In the genomic region with DNA sequence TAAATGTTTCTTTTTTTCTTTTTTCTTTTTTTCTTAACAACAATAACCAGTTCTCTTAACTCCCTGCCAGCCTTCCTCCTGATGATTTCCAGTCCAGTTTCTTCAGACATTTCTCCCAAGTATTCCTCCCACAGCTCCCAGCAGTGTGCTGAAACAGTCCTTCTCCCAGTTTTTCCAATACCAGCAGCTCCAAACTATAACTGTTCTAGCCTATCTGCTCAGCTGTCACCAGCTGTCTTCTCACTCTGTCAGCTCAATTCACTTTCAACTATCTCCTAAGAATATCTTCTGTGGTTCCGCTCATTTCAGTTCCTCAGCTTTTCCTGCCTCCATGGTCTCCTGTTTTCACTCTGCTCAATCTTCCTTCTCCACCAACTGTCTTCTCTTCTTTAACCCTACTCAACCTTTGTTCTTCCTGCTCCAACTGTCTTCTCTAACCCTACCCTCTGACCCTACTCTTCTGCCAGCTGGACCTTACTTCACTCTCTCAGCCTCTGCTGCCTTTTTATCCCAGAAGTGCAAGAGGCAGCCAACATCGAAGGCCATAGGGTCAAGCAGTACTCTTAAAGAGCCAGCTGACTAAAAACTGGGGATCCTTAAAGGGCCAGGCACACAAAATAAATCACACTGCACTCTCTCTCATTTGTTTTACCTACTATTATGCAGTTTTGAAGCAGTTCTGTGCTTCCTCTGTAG, we compare ENCODE assay signal across 22 mouse cellular contexts.
DNase-seq lines count a peak whose midpoint lies in the region; ATAC-seq and TF ChIP-seq lines count a peak whose summit lies in the region.
"Had no signal": no experiment of that assay in that cellular context is flagged by ENCODE, and none has a peak within 500 bp of the region (broad histone marks: within the 10 kb centered on the region; RNA-seq: fewer than 3 reads in every experiment).

No protein-coding gene starts in this region.

- H3K36me3 ChIP-seq in kidney, embryonic 15.5 days, result no peaks in the 10 kb centered on the region
- H3K36me3 ChIP-seq in hindbrain, embryonic 11.5 days (ENCODE audit: control insufficient read depth, insufficient read depth, low read length), result no peaks in the 10 kb centered on the region
- no peaks in the 10 kb centered on the region for H3K36me3 ChIP-seq in forebrain, postnatal 0 days (ENCODE audit: insufficient read depth)
- H3K36me3 ChIP-seq: forebrain, embryonic 12.5 days; heart, embryonic 12.5 days; hindbrain, embryonic 12.5 days; intestine, embryonic 15.5 days; liver, embryonic 13.5 days; midbrain, embryonic 13.5 days had no signal

- H3K27ac ChIP-seq in kidney, embryonic 15.5 days, result no peak overlapping the region
- no peak overlapping the region for H3K27ac ChIP-seq in hindbrain, embryonic 11.5 days (ENCODE audit: low read depth, low read length)
- no peak overlapping the region for H3K27ac ChIP-seq in forebrain, postnatal 0 days (ENCODE audit: low read depth, low read length)
- H3K27ac ChIP-seq: forebrain, embryonic 12.5 days; gastrocnemius, adult 2 months; hindbrain, embryonic 12.5 days; intestine, embryonic 15.5 days; liver, embryonic 13.5 days; midbrain, embryonic 13.5 days had no signal

- no peak overlapping the region for H3K4me3 ChIP-seq in kidney, embryonic 15.5 days (replicated peaks)
- H3K4me3 ChIP-seq in hindbrain, embryonic 11.5 days (ENCODE audit: low read depth, low read length), result no peak overlapping the region
- no peak overlapping the region for H3K4me3 ChIP-seq in forebrain, postnatal 0 days (ENCODE audit: low read depth, low read length)
- H3K4me3 ChIP-seq: forebrain, embryonic 12.5 days; gastrocnemius, adult 2 months; heart, embryonic 12.5 days; hindbrain, embryonic 12.5 days; intestine, embryonic 15.5 days; liver, embryonic 13.5 days; midbrain, embryonic 13.5 days; myocyte had no signal

- H3K9ac ChIP-seq in kidney, embryonic 15.5 days, result no peak overlapping the region
- H3K9ac ChIP-seq in hindbrain, embryonic 11.5 days (ENCODE audit: low read depth, low read length), result no peak overlapping the region
- no peak overlapping the region for H3K9ac ChIP-seq in forebrain, postnatal 0 days
- H3K9ac ChIP-seq: forebrain, embryonic 12.5 days; heart, embryonic 12.5 days; hindbrain, embryonic 12.5 days; intestine, embryonic 15.5 days; liver, embryonic 13.5 days; midbrain, embryonic 13.5 days had no signal

- no peaks in the 10 kb centered on the region for H3K27me3 ChIP-seq in kidney, embryonic 15.5 days
- H3K27me3 ChIP-seq in hindbrain, embryonic 11.5 days (ENCODE audit: control insufficient read depth, insufficient read depth, low read length), result no peaks in the 10 kb centered on the region
- no peaks in the 10 kb centered on the region for H3K27me3 ChIP-seq in forebrain, postnatal 0 days (ENCODE audit: insufficient read depth, low read length)
- H3K27me3 ChIP-seq: forebrain, embryonic 12.5 days; heart, embryonic 12.5 days; hindbrain, embryonic 12.5 days; intestine, embryonic 15.5 days; liver, embryonic 13.5 days; midbrain, embryonic 13.5 days had no signal

- DNase-seq in adrenal gland, postnatal 10 days, result peak; percentile 33
- no peak for DNase-seq in adrenal gland, adult 8-10 months
- DNase-seq in kidney, adult 18-20 months, result peak; percentile 17
- DNase-seq in lung, postnatal 10 days, result peak; percentile 28
- DNase-seq in lung, postnatal 14 days, result no peak
- DNase-seq in hindbrain, embryonic 11.5 days (ENCODE audit: low spot score), result no peak
- no peak for DNase-seq in forebrain, postnatal 0 days
- DNase-seq: cerebellum, adult 9-10 months; embryo, embryonic 11 days; gastrocnemius, adult 2 months; left cerebral cortex, postnatal 4 days; liver, embryonic 13.5 days; retina, postnatal 1 day; spleen, adult 18-20 months; thymus, postnatal 36 days had no signal

- H3K9me3 ChIP-seq in kidney, embryonic 15.5 days (replicated peaks), result 0 out of 2 replicates have a peak, but pooled peaks cover 11% of the 10 kb centered on the region
- H3K9me3 ChIP-seq in hindbrain, embryonic 11.5 days (ENCODE audit: control insufficient read depth, low read length), result peaks cover 5% of the 10 kb centered on the region; the same call in 1 of the 2 replicates
- 0 out of 2 replicates have a peak, but pooled peaks cover 5% of the 10 kb centered on the region for H3K9me3 ChIP-seq in forebrain, postnatal 0 days (ENCODE audit: low read length)

- no peak overlapping the region for H3K4me2 ChIP-seq in kidney, embryonic 15.5 days
- H3K4me2 ChIP-seq in hindbrain, embryonic 11.5 days (replicated peaks; ENCODE audit: low read depth, low read length), result no peak overlapping the region
- no peak overlapping the region for H3K4me2 ChIP-seq in forebrain, postnatal 0 days (ENCODE audit: low read depth)
- H3K4me2 ChIP-seq: forebrain, embryonic 12.5 days; heart, embryonic 12.5 days; hindbrain, embryonic 12.5 days; intestine, embryonic 15.5 days; liver, embryonic 13.5 days; midbrain, embryonic 13.5 days had no signal

- TF ChIP-seq CTCF in forebrain, postnatal 0 days (IDR thresholded peaks at IDR 0.05; ENCODE audit: low read depth), result no peak

- no peaks in the 10 kb centered on the region for H3K4me1 ChIP-seq in kidney, embryonic 15.5 days
- no peaks in the 10 kb centered on the region for H3K4me1 ChIP-seq in hindbrain, embryonic 11.5 days (replicated peaks; ENCODE audit: control insufficient read depth, insufficient read depth, low read length)
- no peaks in the 10 kb centered on the region for H3K4me1 ChIP-seq in forebrain, postnatal 0 days (ENCODE audit: insufficient read depth)
- H3K4me1 ChIP-seq: forebrain, embryonic 12.5 days; heart, embryonic 12.5 days; hindbrain, embryonic 12.5 days; intestine, embryonic 15.5 days; liver, embryonic 13.5 days; midbrain, embryonic 13.5 days had no signal

- no peak for ATAC-seq in kidney, embryonic 15.5 days (replicated peaks; ENCODE audit: low FRiP score)
- ATAC-seq in hindbrain, embryonic 11.5 days (ENCODE audit: low FRiP score), result no peak
- ATAC-seq in forebrain, postnatal 0 days, result no peak
- ATAC-seq: intestine, embryonic 15.5 days; midbrain, embryonic 13.5 days had no signal

- 72% methylated on average over 2 of the region's 2 CpGs for WGBS in kidney, embryonic 15.5 days
- 81% methylated on average over 2 of the region's 2 CpGs for WGBS in hindbrain, embryonic 11.5 days
- WGBS in forebrain, postnatal 0 days, result 73% methylated on average over 2 of the region's 2 CpGs

Comparison
In these comparisons a context has a peak if more than half of its experiments do, and no peak if none do; other contexts are left out.
1. DNase-seq: peak in adrenal gland, postnatal 10 days (single experiment), kidney, adult 18-20 months (single experiment) and lung, postnatal 10 days (single experiment); none in adrenal gland, adult 8-10 months (single experiment), lung, postnatal 14 days (single experiment), hindbrain, embryonic 11.5 days (single experiment) and forebrain, postnatal 0 days (single experiment).